Mouse (Mus musculus) lung, postnatal 0 days (tissue): ENCODE measurements at regions not wholly inside any gene's neighbourhood (a gene's known extent, or its start where the extent isn't known, plus 50 kb on each side); places are given as distances from the start of the nearest gene placed in this dataset.

ENCODE experiments used
- CTCF ChIP-seq: IDR thresholded peaks from 2 replicates; pipeline ENCODE4 v1.5.1; 2016; ENCODE audit warnings: antibody characterized with exemption, mild to moderate bottlenecking
- EP300 ChIP-seq: IDR thresholded peaks from 2 replicates; pipeline ENCODE4 v1.6.1; 2016; ENCODE audit warnings: antibody characterized with exemption, mild to moderate bottlenecking, control low read depth

- TF ChIP-seq CTCF (no peak), EP300 (no peak)
These were observed 200.6 kb upstream of the Tank start for GRCm38 (mm10) chr2:61377756-61378155.
